Mouse (Mus musculus): ENCODE data around the gene Map2k6. TPM values are rescaled to one million over a fixed set of nuclear protein-coding genes. Genes with fewer than 3 reads are reported as not detected.

Gene Map2k6
- polyA plus RNA-seq, 1 experiment from 2014 or later, result 37.6 TPM

GRCm38 (mm10) chr11:110450091-110450757 is 51.3 kb downstream of the Map2k6 start:
- Histone ChIP-seq H3K4me2 (replicated peaks; ENCODE audit: low read depth, low read length) (no peak overlapping the region), H3K4me1 (replicated peaks; ENCODE audit: control insufficient read depth, insufficient read depth, low read length) (peaks cover 11% of the 10 kb centered on the region), H3K27ac (ENCODE audit: low read depth, low read length) (no peak overlapping the region), H3K4me3 (ENCODE audit: low read depth, low read length) (no peak overlapping the region), H3K9me3 (ENCODE audit: control insufficient read depth, low read length) (no peaks in the 10 kb centered on the region), H3K27me3 (ENCODE audit: control insufficient read depth, insufficient read depth, low read length) (peaks cover 2% of the 10 kb centered on the region; the same call in 1 of the 2 replicates), H3K9ac (ENCODE audit: low read depth, low read length) (no peak overlapping the region), H3K36me3 (ENCODE audit: control insufficient read depth, insufficient read depth, low read length) (no peaks in the 10 kb centered on the region)
- no peak for ATAC-seq (ENCODE audit: low FRiP score)
- DNase-seq (ENCODE audit: low spot score), result no peak
- 67% methylated on average over 15 of the region's 15 CpGs for WGBS

- no peaks in the 10 kb centered on the region for H3K9me3 ChIP-seq (ENCODE audit: control insufficient read depth, low read length)
- 93% methylated on average over 4 of the region's 4 CpGs for WGBS
- no peak for ATAC-seq (ENCODE audit: low FRiP score)
- 0 out of 2 replicates have a peak, but pooled peaks cover 2% of the 10 kb centered on the region for H3K27me3 ChIP-seq (ENCODE audit: control insufficient read depth, insufficient read depth, low read length)
- no peak overlapping the region for H3K9ac ChIP-seq (ENCODE audit: low read depth, low read length)
- H3K4me1 ChIP-seq (replicated peaks; ENCODE audit: control insufficient read depth, insufficient read depth, low read length), result peaks cover 11% of the 10 kb centered on the region
- no peak overlapping the region for H3K27ac ChIP-seq (ENCODE audit: low read depth, low read length)
- no peak for DNase-seq (ENCODE audit: low spot score)
- no peaks in the 10 kb centered on the region for H3K36me3 ChIP-seq (ENCODE audit: control insufficient read depth, insufficient read depth, low read length)
- H3K4me3 ChIP-seq (ENCODE audit: low read depth, low read length), result no peak overlapping the region
- no peak overlapping the region for H3K4me2 ChIP-seq (replicated peaks; ENCODE audit: low read depth, low read length)
These were observed 51.8 kb downstream of the Map2k6 start for GRCm38 (mm10) chr11:110450758-110451121.

DNA sequence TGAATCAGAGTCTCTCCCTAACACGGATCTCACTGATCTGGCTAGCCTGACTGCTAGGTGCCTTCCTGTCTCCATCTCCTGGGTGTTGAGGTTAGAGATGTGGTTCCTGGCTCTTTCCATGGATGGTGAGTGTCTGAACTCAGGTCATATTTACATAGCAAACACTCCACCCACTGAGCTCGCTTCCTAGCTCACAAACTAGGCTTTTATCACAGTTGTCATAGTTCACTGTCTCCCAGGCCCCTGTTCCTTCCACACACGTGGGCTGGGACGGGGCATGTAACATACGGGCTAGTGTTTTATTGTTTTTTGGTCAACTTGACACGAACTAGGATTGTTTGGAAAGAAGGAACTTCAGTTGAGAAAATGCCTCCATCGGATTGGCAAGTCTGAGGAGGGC is 52.7 kb downstream of the Map2k6 start:
- H3K4me2 ChIP-seq (replicated peaks; ENCODE audit: low read depth, low read length), result no peak overlapping the region
- no peak overlapping the region for H3K4me3 ChIP-seq (ENCODE audit: low read depth, low read length)
- 0 out of 2 replicates have a peak, but pooled peaks cover 2% of the 10 kb centered on the region for H3K27me3 ChIP-seq (ENCODE audit: control insufficient read depth, insufficient read depth, low read length)
- no peak overlapping the region for H3K27ac ChIP-seq (ENCODE audit: low read depth, low read length)
- 73% methylated on average over 7 of the region's 7 CpGs for WGBS
- peaks cover 11% of the 10 kb centered on the region for H3K4me1 ChIP-seq (replicated peaks; ENCODE audit: control insufficient read depth, insufficient read depth, low read length)
- no peaks in the 10 kb centered on the region for H3K9me3 ChIP-seq (ENCODE audit: control insufficient read depth, low read length)
- ATAC-seq (ENCODE audit: low FRiP score), result no peak
- DNase-seq (ENCODE audit: low spot score), result no peak
- H3K36me3 ChIP-seq (ENCODE audit: control insufficient read depth, insufficient read depth, low read length), result no peaks in the 10 kb centered on the region
- no peak overlapping the region for H3K9ac ChIP-seq (ENCODE audit: low read depth, low read length)

GRCm38 (mm10) chr11:110453445-110454154 is 54.7 kb downstream of the Map2k6 start:
- Histone ChIP-seq H3K4me2 (replicated peaks; ENCODE audit: low read depth, low read length) (no peak overlapping the region), H3K4me1 (replicated peaks; ENCODE audit: control insufficient read depth, insufficient read depth, low read length) (peaks cover 2% of the 10 kb centered on the region; the same call in 1 of the 2 replicates), H3K27me3 (ENCODE audit: control insufficient read depth, insufficient read depth, low read length) (no peaks in the 10 kb centered on the region), H3K9ac (ENCODE audit: low read depth, low read length) (no peak overlapping the region), H3K27ac (ENCODE audit: low read depth, low read length) (no peak overlapping the region), H3K9me3 (ENCODE audit: control insufficient read depth, low read length) (no peaks in the 10 kb centered on the region), H3K4me3 (ENCODE audit: low read depth, low read length) (no peak overlapping the region), H3K36me3 (ENCODE audit: control insufficient read depth, insufficient read depth, low read length) (no peaks in the 10 kb centered on the region)
- ATAC-seq (ENCODE audit: low FRiP score) (no peak), DNase-seq (ENCODE audit: low spot score) (no peak)
- 96% methylated on average over 5 of the region's 5 CpGs for WGBS

DNA sequence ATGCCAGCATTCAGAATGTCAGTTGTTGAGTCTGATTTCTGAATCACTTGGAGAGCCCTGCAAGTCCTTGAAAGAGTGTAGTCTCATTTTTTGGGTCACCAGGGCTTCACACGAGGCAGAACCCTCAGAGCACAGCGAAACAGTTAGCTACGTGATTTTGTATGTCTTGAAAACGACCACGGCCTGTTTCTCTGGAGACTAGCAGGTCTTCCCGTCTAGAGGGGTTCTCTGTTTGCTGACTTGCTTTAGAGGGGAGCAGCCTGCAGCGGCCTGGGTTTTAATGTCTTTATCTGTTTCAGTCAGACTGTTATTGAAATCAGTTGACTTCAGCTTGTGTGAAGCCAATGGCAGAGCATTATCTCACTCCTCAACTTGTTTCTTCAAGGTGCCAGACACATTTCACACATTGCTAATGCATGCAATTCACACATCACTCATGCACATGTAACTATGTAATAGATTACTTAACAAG is 58.6 kb downstream of the Map2k6 start:
- Histone ChIP-seq H3K4me1 (replicated peaks; ENCODE audit: control insufficient read depth, insufficient read depth, low read length) (no peaks in the 10 kb centered on the region), H3K27me3 (ENCODE audit: control insufficient read depth, insufficient read depth, low read length) (no peaks in the 10 kb centered on the region), H3K9ac (ENCODE audit: low read depth, low read length) (no peak overlapping the region), H3K4me3 (ENCODE audit: low read depth, low read length) (no peak overlapping the region), H3K9me3 (ENCODE audit: control insufficient read depth, low read length) (no peaks in the 10 kb centered on the region), H3K36me3 (ENCODE audit: control insufficient read depth, insufficient read depth, low read length) (no peaks in the 10 kb centered on the region), H3K4me2 (replicated peaks; ENCODE audit: low read depth, low read length) (no peak overlapping the region), H3K27ac (ENCODE audit: low read depth, low read length) (no peak overlapping the region)
- WGBS, result 86% methylated on average over 7 of the region's 7 CpGs
- DNase-seq (ENCODE audit: low spot score) (no peak), ATAC-seq (ENCODE audit: low FRiP score) (no peak)

- Histone ChIP-seq H3K27ac (ENCODE audit: low read depth, low read length) (no peak overlapping the region), H3K4me2 (replicated peaks; ENCODE audit: low read depth, low read length) (no peak overlapping the region), H3K36me3 (ENCODE audit: control insufficient read depth, insufficient read depth, low read length) (no peaks in the 10 kb centered on the region), H3K27me3 (ENCODE audit: control insufficient read depth, insufficient read depth, low read length) (no peaks in the 10 kb centered on the region), H3K4me1 (replicated peaks; ENCODE audit: control insufficient read depth, insufficient read depth, low read length) (no peaks in the 10 kb centered on the region), H3K9me3 (ENCODE audit: control insufficient read depth, low read length) (no peaks in the 10 kb centered on the region), H3K4me3 (ENCODE audit: low read depth, low read length) (no peak overlapping the region), H3K9ac (ENCODE audit: low read depth, low read length) (no peak overlapping the region)
- ATAC-seq (ENCODE audit: low FRiP score), result no peak
- no peak for DNase-seq (ENCODE audit: low spot score)
- WGBS, result 65% methylated on average over 2 of the region's 2 CpGs
These were observed 61.6 kb downstream of the Map2k6 start for GRCm38 (mm10) chr11:110460480-110460879.

DNA sequence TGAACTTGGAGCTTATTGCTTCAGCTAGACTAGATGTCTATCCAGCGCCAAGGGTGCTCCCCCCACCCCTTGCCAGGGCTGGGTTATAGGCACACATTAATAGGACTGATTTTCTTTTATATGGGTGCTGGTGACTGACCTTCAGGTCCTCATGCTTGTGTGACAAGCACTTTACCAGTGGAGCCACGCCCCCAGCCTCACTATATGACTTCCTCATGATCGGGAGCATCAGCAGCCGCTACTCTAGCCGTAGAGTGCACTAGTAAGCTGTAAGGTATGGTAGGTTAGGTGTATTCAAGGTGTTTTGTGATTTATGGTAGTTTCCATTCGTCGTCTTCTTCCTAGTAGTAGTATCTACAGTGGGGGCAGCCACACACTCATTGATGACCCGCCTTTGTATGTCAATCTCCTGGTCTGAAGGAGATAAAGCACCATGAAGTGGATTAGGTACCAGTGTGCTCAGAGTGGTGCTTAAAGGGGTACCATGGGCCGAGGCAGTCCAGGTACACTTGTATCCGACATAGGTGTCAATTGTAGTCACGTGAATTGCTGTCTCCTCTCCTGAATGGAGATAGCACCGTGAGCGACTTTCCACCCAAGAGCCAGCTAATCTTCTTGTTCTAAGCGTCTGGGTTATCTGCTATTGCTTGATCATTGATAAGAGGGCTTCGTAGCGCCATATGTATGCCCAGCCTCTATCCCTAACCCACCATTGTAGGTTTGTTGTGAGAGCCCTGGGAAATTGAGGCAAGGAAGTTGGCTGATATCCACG is 62.8 kb downstream of the Map2k6 start:
- Histone ChIP-seq H3K4me3 (ENCODE audit: low read depth, low read length) (no peak overlapping the region), H3K27ac (ENCODE audit: low read depth, low read length) (no peak overlapping the region), H3K9ac (ENCODE audit: low read depth, low read length) (no peak overlapping the region), H3K36me3 (ENCODE audit: control insufficient read depth, insufficient read depth, low read length) (no peaks in the 10 kb centered on the region), H3K4me2 (replicated peaks; ENCODE audit: low read depth, low read length) (no peak overlapping the region), H3K27me3 (ENCODE audit: control insufficient read depth, insufficient read depth, low read length) (no peaks in the 10 kb centered on the region), H3K9me3 (ENCODE audit: control insufficient read depth, low read length) (no peaks in the 10 kb centered on the region), H3K4me1 (replicated peaks; ENCODE audit: control insufficient read depth, insufficient read depth, low read length) (no peaks in the 10 kb centered on the region)
- ATAC-seq (ENCODE audit: low FRiP score), result no peak
- WGBS, result 95% methylated on average over 17 of the region's 17 CpGs
- no peak for DNase-seq (ENCODE audit: low spot score)

DNA sequence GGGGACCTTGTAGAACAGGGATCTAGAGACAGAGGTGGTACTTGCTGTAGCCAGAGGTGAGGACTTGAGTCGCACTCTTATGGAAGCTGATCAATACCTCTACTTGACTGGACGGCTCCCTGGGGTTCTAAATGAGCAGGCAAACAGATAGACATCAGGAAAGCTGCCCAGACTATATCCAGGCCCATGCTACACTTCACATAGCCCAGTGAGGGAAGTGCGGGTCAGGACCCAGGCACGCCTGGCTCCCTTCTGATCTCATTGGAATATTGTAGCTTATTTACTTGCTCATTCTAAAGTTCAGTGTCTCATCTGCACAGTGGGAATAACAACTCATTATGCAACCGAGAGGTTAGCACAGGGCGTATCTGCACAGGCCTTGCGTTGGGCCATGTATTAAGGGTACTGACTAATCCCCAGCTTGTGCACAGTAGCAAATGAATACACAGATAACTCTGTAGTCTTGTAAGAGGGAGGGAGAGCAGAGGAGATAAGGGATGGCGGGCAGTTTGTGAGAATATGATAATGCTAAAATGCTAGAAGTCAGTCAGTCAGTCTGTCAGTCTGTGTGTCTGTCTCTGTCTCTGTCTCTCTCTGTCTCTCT is 64.2 kb downstream of the Map2k6 start:
- 84% methylated on average over 8 of the region's 8 CpGs for WGBS
- no peak overlapping the region for H3K4me2 ChIP-seq (replicated peaks; ENCODE audit: low read depth, low read length)
- H3K9ac ChIP-seq (ENCODE audit: low read depth, low read length), result no peak overlapping the region
- no peak overlapping the region for H3K4me3 ChIP-seq (ENCODE audit: low read depth, low read length)
- ATAC-seq (ENCODE audit: low FRiP score) (no peak), DNase-seq (ENCODE audit: low spot score) (no peak)
- no peak overlapping the region for H3K27ac ChIP-seq (ENCODE audit: low read depth, low read length)
- H3K36me3 ChIP-seq (ENCODE audit: control insufficient read depth, insufficient read depth, low read length), result no peaks in the 10 kb centered on the region
- no peaks in the 10 kb centered on the region for H3K4me1 ChIP-seq (replicated peaks; ENCODE audit: control insufficient read depth, insufficient read depth, low read length)
- H3K9me3 ChIP-seq (ENCODE audit: control insufficient read depth, low read length), result no peaks in the 10 kb centered on the region
- no peaks in the 10 kb centered on the region for H3K27me3 ChIP-seq (ENCODE audit: control insufficient read depth, insufficient read depth, low read length)
